Mouse (Mus musculus) C2C12 (cell line): ENCODE data around the gene Bhmt.

ENCODE experiments used
- CEBPB ChIP-seq: IDR thresholded peaks from one replicate; pipeline ENCODE4 v1.6.1; 2011; ENCODE audit warnings: low read depth, mild to moderate bottlenecking, control low read depth, moderate library complexity
- CTCF ChIP-seq: IDR thresholded peaks from one replicate; pipeline ENCODE4 v1.5.1; 2011; ENCODE audit not compliant: control insufficient read depth, insufficient read depth, insufficient read length
- FOSL1 ChIP-seq: IDR thresholded peaks from one replicate; pipeline ENCODE4 v1.8.0; 2011; ENCODE audit warnings: mild to moderate bottlenecking, low read length; ENCODE audit not compliant: poor library complexity, insufficient read depth, severe bottlenecking
- MAX ChIP-seq: IDR thresholded peaks from one replicate; pipeline ENCODE4 v1.6.1; 2011; ENCODE audit warnings: mild to moderate bottlenecking, control low read depth
- MYOD1 ChIP-seq: IDR thresholded peaks from one replicate; pipeline ENCODE4 v1.6.1; 2011; ENCODE audit warnings: low read depth; ENCODE audit not compliant: control insufficient read depth, insufficient read length
- MYOG ChIP-seq: IDR thresholded peaks from one replicate; pipeline ENCODE4 v1.6.1; 2011; ENCODE audit not compliant: control insufficient read depth, insufficient read length; ENCODE audit errors: extremely low read depth
- USF1 ChIP-seq: IDR thresholded peaks from one replicate; pipeline ENCODE4 v1.6.1; 2011; ENCODE audit warnings: low read depth, mild to moderate bottlenecking, control low read depth, moderate library complexity

GRCm38 (mm10) chr13:93593040-93593699 lies 44.6 kb downstream of the Bhmt start:
- no peak for TF ChIP-seq CTCF
- TF ChIP-seq MYOG, result no peak
- no peak for TF ChIP-seq CEBPB
- TF ChIP-seq MAX, result no peak
- TF ChIP-seq USF1, result no peak
- TF ChIP-seq MYOD1, result no peak
- TF ChIP-seq FOSL1, result no peak
